Mouse (Mus musculus): Measurements from ENCODE around the gene Sema5b. TPM values are rescaled to one million over a fixed set of nuclear protein-coding genes. Genes with fewer than 3 reads are reported as not detected.

Gene Sema5b
- polyA plus RNA-seq, 1 experiment from 2014 or later = 10.0 TPM

DNA sequence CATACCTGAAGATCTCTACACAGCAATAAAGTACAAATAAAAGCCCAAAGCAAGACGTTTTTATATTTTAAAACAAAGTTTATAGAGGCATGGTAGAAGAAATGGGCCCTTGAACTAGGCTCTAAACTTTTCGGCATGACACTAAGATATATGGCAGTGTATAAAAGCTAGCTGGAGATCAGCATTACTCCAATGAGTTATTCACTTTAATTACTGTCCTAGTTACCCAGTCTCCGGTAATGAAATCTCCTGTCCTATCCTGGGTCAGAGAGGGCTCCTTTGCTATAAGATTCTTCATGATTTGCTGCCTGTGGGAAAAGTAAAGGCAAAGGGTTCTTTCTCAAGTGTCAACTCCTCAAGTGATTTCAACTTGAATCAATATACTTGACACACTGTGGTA is 98.6 kb downstream of the Sema5b start:
- no peak overlapping the region for H3K9ac ChIP-seq (replicated peaks)

DNA sequence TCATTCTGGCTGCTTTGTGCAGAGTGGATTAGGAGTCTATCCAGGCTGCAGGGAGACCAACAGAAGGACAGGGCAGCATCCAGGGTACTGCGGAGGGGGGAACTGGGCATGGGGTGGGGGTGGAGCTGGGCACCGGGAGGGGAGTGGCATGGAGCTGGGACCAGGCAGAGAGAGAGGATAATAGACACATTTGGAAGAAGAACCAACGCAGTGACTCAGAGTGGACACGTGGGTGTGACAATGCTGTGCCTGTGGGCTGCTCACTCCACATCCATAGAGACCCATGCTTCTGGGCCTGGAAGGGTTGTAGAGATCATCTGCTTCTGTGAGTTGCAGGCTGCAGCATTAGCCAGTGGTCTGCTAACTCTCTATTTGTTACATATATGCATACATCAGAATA is 107.9 kb downstream of the Sema5b start:
- H3K9me3 ChIP-seq = no peaks in the 10 kb centered on the region
- no peak overlapping the region for H3K9ac ChIP-seq (replicated peaks)
- ATAC-seq (ENCODE audit: insufficient number of reproducible peaks, insufficient read depth, low FRiP score, low TSS enrichment, low read depth) = no peak
- no peaks in the 10 kb centered on the region for H3K36me3 ChIP-seq
- WGBS = 84% methylated on average over 4 of the region's 4 CpGs
- no peak overlapping the region for H3K4me2 ChIP-seq
- no peak overlapping the region for H3K27ac ChIP-seq
- H3K27me3 ChIP-seq = peaks cover 5% of the 10 kb centered on the region; the same call in 1 of the 2 replicates
- H3K4me3 ChIP-seq (replicated peaks) = no peak overlapping the region
- H3K4me1 ChIP-seq (replicated peaks) = no peaks in the 10 kb centered on the region

More for the DNA sequence above, 98.6 kb downstream of the Sema5b start:
- no peaks in the 10 kb centered on the region for H3K4me1 ChIP-seq (replicated peaks)
- ATAC-seq (ENCODE audit: insufficient number of reproducible peaks, insufficient read depth, low FRiP score, low TSS enrichment, low read depth) = no peak
- H3K27ac ChIP-seq = no peak overlapping the region
- H3K27me3 ChIP-seq = no peaks in the 10 kb centered on the region
- H3K4me3 ChIP-seq (replicated peaks) = no peak overlapping the region
- no peaks in the 10 kb centered on the region for H3K9me3 ChIP-seq
- no peaks in the 10 kb centered on the region for H3K36me3 ChIP-seq
- no peak overlapping the region for H3K4me2 ChIP-seq
- 57% methylated on average over 3 of the region's 3 CpGs for WGBS

DNA sequence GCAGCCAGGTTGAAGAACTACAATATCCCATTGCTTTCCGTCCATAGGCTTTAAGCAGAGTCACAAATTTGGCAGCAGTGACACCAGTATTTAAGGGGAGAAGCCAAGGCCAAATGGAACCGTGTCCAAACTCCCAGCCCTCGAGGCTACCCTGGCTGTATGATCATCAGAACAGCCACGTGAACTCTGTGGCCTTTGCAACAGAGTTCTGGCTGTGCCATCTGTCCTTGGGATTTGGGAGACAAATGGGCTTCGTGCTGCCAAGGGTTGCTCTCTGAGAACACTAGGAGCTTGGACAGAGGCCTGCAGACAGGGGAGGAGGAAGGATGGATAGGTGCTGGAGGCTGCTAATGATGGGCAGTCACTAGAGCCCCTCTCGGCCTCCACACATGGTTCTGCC is 111.3 kb downstream of the Sema5b start:
- Histone ChIP-seq H3K9me3 (no peaks in the 10 kb centered on the region), H3K4me1 (replicated peaks) (no peaks in the 10 kb centered on the region), H3K27ac (no peak overlapping the region), H3K9ac (replicated peaks) (no peak overlapping the region), H3K27me3 (peaks cover 3% of the 10 kb centered on the region; the same call in 1 of the 2 replicates), H3K4me3 (replicated peaks) (no peak overlapping the region), H3K36me3 (no peaks in the 10 kb centered on the region), H3K4me2 (no peak overlapping the region)
- WGBS = 44% methylated on average over 6 of the region's 6 CpGs
- no peak for ATAC-seq (ENCODE audit: insufficient number of reproducible peaks, insufficient read depth, low FRiP score, low TSS enrichment, low read depth)

DNA sequence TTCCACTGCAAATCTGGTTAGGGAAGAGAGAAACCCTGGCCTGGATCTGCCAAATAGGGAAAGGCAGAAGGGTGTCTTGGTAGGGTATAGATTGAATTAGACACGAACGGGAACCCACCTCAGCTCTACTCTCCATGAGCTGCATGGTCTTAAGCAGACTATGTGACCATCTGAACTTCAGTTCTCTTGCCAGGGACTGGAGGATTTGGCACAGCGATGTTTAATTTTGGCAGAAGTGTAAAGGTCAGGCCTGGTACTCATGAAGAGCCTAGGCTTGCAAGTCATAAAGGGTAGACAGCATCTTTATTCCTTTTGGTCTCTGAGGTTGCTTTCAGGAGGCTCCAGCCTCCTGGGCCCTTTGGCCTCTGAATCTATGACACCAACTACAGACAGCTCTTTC is 111.8 kb downstream of the Sema5b start:
- 88% methylated on average over 3 of the region's 3 CpGs for WGBS
- Histone ChIP-seq H3K4me1 (replicated peaks) (no peaks in the 10 kb centered on the region), H3K27me3 (peaks cover 8% of the 10 kb centered on the region; the same call in 1 of the 2 replicates), H3K9me3 (no peaks in the 10 kb centered on the region), H3K27ac (no peak overlapping the region), H3K4me3 (replicated peaks) (no peak overlapping the region), H3K36me3 (no peaks in the 10 kb centered on the region), H3K4me2 (no peak overlapping the region), H3K9ac (replicated peaks) (no peak overlapping the region)
- ATAC-seq (ENCODE audit: insufficient number of reproducible peaks, insufficient read depth, low FRiP score, low TSS enrichment, low read depth) = no peak

DNA sequence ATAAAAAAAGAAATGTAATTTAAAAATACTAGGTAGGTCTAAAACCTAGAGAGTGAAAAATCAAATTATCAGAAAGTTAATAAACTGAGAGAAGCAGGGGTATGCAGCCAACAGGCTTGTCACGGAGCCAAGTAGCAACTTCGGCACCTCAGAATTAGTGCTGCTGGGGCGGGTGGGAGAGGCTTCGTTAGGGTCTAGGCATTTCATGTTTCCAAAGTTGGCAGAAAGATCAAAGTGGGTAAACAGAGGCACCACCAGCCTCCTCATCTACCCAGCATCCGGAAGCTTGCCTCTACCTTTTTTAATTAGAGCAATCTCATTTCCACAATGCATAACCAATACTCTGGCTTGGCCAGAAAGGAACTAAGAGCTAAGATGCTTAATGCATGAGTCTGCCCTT is 113.0 kb downstream of the Sema5b start:
- no peaks in the 10 kb centered on the region for H3K4me1 ChIP-seq (replicated peaks)
- WGBS = 76% methylated on average over 5 of the region's 5 CpGs
- H3K9ac ChIP-seq (replicated peaks) = no peak overlapping the region
- no peaks in the 10 kb centered on the region for H3K9me3 ChIP-seq
- no peak overlapping the region for H3K27ac ChIP-seq
- no peak overlapping the region for H3K4me2 ChIP-seq
- ATAC-seq (ENCODE audit: insufficient number of reproducible peaks, insufficient read depth, low FRiP score, low TSS enrichment, low read depth) = no peak
- H3K27me3 ChIP-seq = peaks cover 20% of the 10 kb centered on the region
- H3K36me3 ChIP-seq = no peaks in the 10 kb centered on the region
- H3K4me3 ChIP-seq (replicated peaks) = no peak overlapping the region

DNA sequence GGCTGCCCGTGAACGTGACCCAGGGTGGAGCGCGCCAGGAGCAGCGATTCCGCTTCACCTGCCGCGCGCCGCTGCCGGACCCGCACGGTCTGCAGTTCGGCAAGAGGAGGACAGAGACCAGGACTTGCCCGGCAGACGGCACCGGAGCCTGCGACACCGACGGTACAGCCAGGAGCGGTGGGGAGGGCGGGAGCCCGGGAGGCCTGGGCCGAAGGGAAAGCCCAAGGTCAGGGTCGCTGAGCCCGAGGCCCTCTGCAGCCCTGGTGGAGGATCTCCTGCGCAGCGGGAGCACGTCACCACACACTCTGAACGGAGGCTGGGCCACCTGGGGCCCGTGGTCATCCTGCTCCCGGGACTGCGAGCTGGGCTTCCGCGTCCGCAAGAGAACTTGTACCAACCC is 119.3 kb downstream of the Sema5b start:
- Histone ChIP-seq H3K9ac (replicated peaks) (peak overlapping the region; percentile 57), H3K9me3 (no peaks in the 10 kb centered on the region), H3K27ac (no peak overlapping the region), H3K4me2 (peak overlapping the region; percentile 69), H3K4me1 (replicated peaks) (peaks cover 11% of the 10 kb centered on the region; the same call in 1 of the 2 replicates), H3K36me3 (peaks cover 5% of the 10 kb centered on the region; the same call in 1 of the 2 replicates), H3K4me3 (replicated peaks) (peak overlapping the region; percentile 42), H3K27me3 (peaks cover 63% of the 10 kb centered on the region)
- ATAC-seq (ENCODE audit: insufficient number of reproducible peaks, insufficient read depth, low FRiP score, low TSS enrichment, low read depth) = no peak
- WGBS = 5% methylated on average over 36 of the region's 36 CpGs

DNA sequence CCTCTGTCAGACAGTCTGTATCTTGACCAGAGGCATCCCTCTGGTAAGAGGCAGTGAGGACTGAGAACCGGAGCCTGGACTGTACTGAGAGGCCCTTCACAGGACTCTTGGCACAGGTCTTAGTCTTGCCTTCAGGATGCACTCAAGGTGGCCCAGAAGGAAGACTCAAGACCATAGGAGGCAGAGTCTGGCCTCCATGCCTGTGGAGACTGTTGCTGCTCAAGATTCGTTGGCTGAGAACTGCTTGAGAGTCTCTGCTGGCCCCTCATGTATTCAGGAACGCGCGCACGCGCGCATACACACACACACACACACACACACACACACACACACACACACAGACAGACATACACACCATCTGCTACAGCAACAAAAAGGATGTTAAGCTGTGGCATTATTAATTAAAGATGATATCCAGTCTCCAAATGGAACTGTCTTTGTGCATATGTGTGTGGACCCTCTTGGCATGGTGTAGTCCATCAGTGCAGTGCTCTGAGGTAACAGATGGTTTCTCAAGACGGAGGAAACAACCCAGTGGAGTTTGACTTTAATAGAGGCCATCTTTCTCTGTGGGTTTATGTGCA is 123.0 kb downstream of the Sema5b start:
- Histone ChIP-seq H3K36me3 (peaks cover 5% of the 10 kb centered on the region; the same call in 1 of the 2 replicates), H3K4me2 (no peak overlapping the region), H3K27ac (no peak overlapping the region), H3K4me3 (replicated peaks) (no peak overlapping the region), H3K9me3 (no peaks in the 10 kb centered on the region), H3K9ac (replicated peaks) (no peak overlapping the region), H3K4me1 (replicated peaks) (peaks cover 11% of the 10 kb centered on the region; the same call in 1 of the 2 replicates), H3K27me3 (peaks cover 43% of the 10 kb centered on the region)
- WGBS = 94% methylated on average over 9 of the region's 9 CpGs
- no peak for ATAC-seq (ENCODE audit: insufficient number of reproducible peaks, insufficient read depth, low FRiP score, low TSS enrichment, low read depth)

DNA sequence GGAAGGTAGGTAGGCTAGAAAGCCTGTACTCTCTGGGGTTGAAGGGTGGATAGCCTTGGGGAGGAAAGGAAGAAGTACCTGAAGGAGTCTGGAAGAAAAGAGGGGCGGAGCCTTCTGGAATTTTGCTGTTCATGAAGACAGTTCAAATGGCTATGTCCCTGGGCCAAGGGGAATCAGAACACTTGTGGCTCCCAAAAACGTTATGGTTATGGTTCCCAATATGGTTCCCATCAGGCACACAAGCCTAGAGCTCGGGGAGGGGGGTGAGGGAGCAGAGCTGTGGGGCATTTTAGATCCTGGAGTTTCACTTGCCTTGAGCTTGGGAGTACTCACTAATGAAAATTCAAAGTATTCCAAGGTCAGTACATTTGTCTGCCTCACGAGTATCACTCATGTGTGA is 123.9 kb downstream of the Sema5b start:
- Histone ChIP-seq H3K9ac (replicated peaks) (no peak overlapping the region), H3K4me3 (replicated peaks) (no peak overlapping the region), H3K9me3 (no peaks in the 10 kb centered on the region), H3K4me2 (no peak overlapping the region), H3K36me3 (peaks cover 5% of the 10 kb centered on the region; the same call in 1 of the 2 replicates), H3K27ac (no peak overlapping the region), H3K27me3 (peaks cover 34% of the 10 kb centered on the region), H3K4me1 (replicated peaks) (peaks cover 7% of the 10 kb centered on the region; the same call in 1 of the 2 replicates)
- no peak for ATAC-seq (ENCODE audit: insufficient number of reproducible peaks, insufficient read depth, low FRiP score, low TSS enrichment, low read depth)
- 74% methylated on average over 4 of the region's 4 CpGs for WGBS

DNA sequence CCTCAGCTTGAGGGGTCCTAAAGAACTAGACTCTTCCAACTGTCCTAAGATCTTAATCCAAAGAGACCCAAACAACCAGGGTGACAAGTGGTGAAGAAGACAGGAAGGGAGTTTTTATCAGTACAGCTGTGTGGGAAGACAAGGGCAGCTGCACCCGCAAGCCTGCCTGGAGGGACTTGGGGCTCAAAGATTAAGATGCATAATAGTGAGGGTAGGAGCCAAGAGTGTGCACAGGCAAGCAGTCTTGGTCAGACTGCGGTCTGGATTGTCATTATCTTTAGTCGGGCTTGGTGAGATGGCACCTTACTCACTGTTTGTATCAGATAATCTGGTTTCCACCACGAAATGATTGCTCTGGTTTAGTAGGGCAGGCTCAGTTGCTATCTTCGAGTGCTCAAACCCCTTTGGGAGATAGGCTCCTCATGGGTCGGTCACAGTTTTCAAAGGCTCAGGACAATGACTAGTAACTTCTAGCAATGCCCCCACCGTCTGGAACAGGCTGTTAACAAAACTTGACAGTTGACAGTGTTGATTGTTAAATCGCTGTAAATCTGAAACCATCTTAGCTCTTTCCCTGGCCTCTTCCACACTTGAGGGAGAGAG is 136.7 kb downstream of the Sema5b start:
- Histone ChIP-seq H3K27ac (no peak overlapping the region), H3K36me3 (no peaks in the 10 kb centered on the region), H3K4me3 (replicated peaks) (no peak overlapping the region), H3K9me3 (no peaks in the 10 kb centered on the region), H3K27me3 (no peaks in the 10 kb centered on the region), H3K4me1 (replicated peaks) (no peaks in the 10 kb centered on the region; the same call in 1 of the 2 replicates), H3K4me2 (no peak overlapping the region), H3K9ac (replicated peaks) (no peak overlapping the region)
- 75% methylated on average over 8 of the region's 8 CpGs for WGBS
- ATAC-seq (ENCODE audit: insufficient number of reproducible peaks, insufficient read depth, low FRiP score, low TSS enrichment, low read depth) = no peak

DNA sequence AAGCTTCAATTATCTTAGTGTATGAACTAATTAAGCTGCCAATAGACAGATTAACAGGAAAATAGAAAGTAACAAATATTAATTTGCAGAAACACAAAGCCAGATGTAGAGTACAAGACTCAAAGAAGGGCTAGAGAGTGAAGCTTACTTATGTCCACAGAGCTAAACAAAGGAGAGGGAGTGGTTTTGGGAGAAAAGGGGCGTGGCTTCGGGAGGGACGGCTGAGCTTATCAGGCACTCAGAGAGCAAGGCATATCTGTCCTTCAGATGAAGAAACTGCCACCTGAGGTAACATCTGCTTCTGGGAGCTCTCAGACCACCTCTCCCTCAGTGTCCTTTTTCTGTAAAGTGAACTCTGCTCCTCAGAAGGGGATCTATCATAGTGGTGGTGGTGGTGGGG is 137.5 kb downstream of the Sema5b start:
- 40% methylated on average over 3 of the region's 3 CpGs for WGBS
- ATAC-seq (ENCODE audit: insufficient number of reproducible peaks, insufficient read depth, low FRiP score, low TSS enrichment, low read depth) = no peak
- no peak overlapping the region for H3K27ac ChIP-seq
- no peaks in the 10 kb centered on the region for H3K27me3 ChIP-seq
- H3K9ac ChIP-seq (replicated peaks) = no peak overlapping the region
- H3K4me3 ChIP-seq (replicated peaks) = no peak overlapping the region
- no peaks in the 10 kb centered on the region; the same call in 1 of the 2 replicates for H3K4me1 ChIP-seq (replicated peaks)
- H3K9me3 ChIP-seq = no peaks in the 10 kb centered on the region
- no peak overlapping the region for H3K4me2 ChIP-seq
- no peaks in the 10 kb centered on the region for H3K36me3 ChIP-seq

DNA sequence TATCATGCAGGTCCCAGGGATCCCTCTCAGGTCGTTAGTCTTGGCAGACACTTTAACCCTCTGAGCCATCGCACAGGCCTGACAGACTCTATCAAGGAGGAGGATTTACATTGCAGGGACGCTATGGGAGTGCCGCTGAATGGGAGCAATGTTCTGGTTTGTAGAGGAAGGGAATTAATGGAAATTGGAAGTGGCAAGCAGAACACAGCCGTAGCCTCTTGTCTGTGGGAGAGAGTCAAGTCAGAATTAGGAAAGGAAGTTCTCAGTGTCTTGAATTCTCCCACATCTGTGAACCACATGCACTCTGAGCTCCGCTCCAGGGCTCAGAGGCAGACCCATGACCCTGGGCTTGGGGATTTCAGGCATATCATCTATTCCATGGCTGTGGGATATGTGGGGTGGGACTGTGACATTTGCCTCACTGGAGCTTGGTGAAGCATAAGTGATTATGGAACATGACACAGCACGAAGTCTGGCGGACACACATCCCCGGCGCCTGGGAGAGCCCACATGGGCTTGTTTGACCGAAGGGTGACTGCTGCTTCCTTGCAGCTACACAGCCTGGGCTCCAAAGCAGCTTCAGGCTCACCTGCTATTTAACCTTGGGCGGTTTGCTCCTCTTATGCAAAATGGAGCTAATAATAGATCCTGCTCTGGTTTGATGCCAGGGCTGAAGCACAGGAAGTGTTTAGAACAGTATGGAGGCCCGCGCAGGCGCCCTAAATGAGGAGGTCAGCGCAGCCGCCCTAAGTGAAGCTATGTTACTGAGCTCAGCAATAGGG is 140.6 kb downstream of the Sema5b start:
- WGBS = 58% methylated on average over 17 of the region's 17 CpGs
- H3K27me3 ChIP-seq = no peaks in the 10 kb centered on the region
- H3K4me2 ChIP-seq = no peak overlapping the region
- H3K9me3 ChIP-seq = no peaks in the 10 kb centered on the region
- no peak overlapping the region for H3K4me3 ChIP-seq (replicated peaks)
- H3K9ac ChIP-seq (replicated peaks) = no peak overlapping the region
- no peak for ATAC-seq (ENCODE audit: insufficient number of reproducible peaks, insufficient read depth, low FRiP score, low TSS enrichment, low read depth)
- no peak overlapping the region for H3K27ac ChIP-seq
- no peaks in the 10 kb centered on the region for H3K36me3 ChIP-seq
- H3K4me1 ChIP-seq (replicated peaks) = no peaks in the 10 kb centered on the region; the same call in 1 of the 2 replicates

Data from limb, embryonic 12.5 days (tissue).